Mouse (Mus musculus): ENCODE data around the gene Lzic.

Lzic gene

GRCm38 (mm10) chr4:149527621-149528354, 42.8 kb downstream of the Lzic start:
- in situ Hi-C loops (cut with MboI), result no loop called here

- in situ Hi-C loops (cut with MboI), result no loop called here
These were observed 44.7 kb downstream of the Lzic start for GRCm38 (mm10) chr4:149529691-149530090.

GRCm38 (mm10) chr4:149539441-149539840, 54.4 kb downstream of the Lzic start:
- in situ Hi-C loops (cut with MboI), result no loop called here

GRCm38 (mm10) chr4:149541935-149542334, 56.9 kb downstream of the Lzic start:
- in situ Hi-C loops (cut with MboI), result no loop called here

- in situ Hi-C loops (cut with MboI), result no loop called here
These were observed 57.4 kb downstream of the Lzic start for GRCm38 (mm10) chr4:149542431-149542830.

GRCm38 (mm10) chr4:149542927-149543553, 58.0 kb downstream of the Lzic start:
- in situ Hi-C loops (cut with MboI), result no loop called here

GRCm38 (mm10) chr4:149544892-149545291, 59.9 kb downstream of the Lzic start:
- in situ Hi-C loops (cut with MboI), result no loop called here

All from mature B cell (primary cell).